Mouse (Mus musculus): ENCODE measurements around the gene Olfr1337. TPM values are rescaled to one million over a fixed set of nuclear protein-coding genes. Genes with fewer than 3 reads are reported as not detected.

The Olfr1337 gene
- polyA plus RNA-seq (2012; rRNA removed) = not detected in 2 replicates

GRCm38 (mm10) chr4:118782486-118782885 lies at the start of gene Olfr1337:
Gene Olfr1337, minus strand, starts transcription at chr4:118782586.

DNA sequence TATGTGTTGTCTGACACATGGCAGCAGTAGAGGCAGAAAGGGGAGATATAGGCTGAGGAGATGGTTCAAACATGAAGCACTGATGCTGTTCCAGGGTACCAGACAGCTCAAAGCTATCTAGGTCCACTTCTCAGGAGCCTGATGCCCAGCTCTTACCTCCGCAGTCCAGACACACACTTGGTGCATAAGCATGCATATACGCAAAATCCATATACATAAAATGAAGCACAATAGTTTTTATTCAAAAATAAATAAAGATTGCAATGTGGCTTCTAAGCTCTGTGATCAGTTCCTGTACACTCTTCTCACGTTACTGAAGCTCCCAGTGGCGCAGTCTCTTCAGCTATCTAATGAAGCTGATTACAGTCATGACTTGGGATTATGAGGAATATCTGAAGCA lies 27.5 kb upstream of the Olfr1337 start, which contains the start of gene Olfr1335:
Olfr1335 (minus strand) TSS at position 101 of the 400 bp plus-strand sequence.

GRCm38 (mm10) chr4:118758637-118759036 lies 23.7 kb downstream of the Olfr1337 start, which contains the start of gene Olfr1338:
Gene Olfr1338, minus strand, starts transcription at chr4:118758737.

GRCm38 (mm10) chr4:118731875-118732274 lies 50.5 kb downstream of the Olfr1337 start, which contains the start of gene Olfr1339:
Gene Olfr1339, plus strand, starts transcription at chr4:118732175.

Other genes with a start within 250 kb of the Olfr1337 start
- 0.99 and 1.0 TPM in 2 replicates for gene Tmem125, start 238.5 kb downstream of the Olfr1337 start, polyA plus RNA-seq (2012; rRNA removed)
- 0.53 and 0.67 TPM in 2 replicates for gene Cfap57, start 161.8 kb downstream of the Olfr1337 start, polyA plus RNA-seq (2012; rRNA removed)
- gene Ebna1bp2, start 161.8 kb downstream of the Olfr1337 start, polyA plus RNA-seq (2012; rRNA removed) = 60.5 and 62.5 TPM in 2 replicates
- not detected in 2 replicates for gene Olfr62, start 123.6 kb downstream of the Olfr1337 start, polyA plus RNA-seq (2012; rRNA removed)
- gene Olfr1342, start 89.8 kb downstream of the Olfr1337 start, polyA plus RNA-seq (2012; rRNA removed) = not detected in 2 replicates
- not detected in 2 replicates for gene Olfr1341, start 79.1 kb downstream of the Olfr1337 start, polyA plus RNA-seq (2012; rRNA removed)
- gene Olfr1340, start 62.4 kb downstream of the Olfr1337 start, polyA plus RNA-seq (2012; rRNA removed) = not detected in 2 replicates
- not detected in 2 replicates for gene Olfr1339, start 50.4 kb downstream of the Olfr1337 start, polyA plus RNA-seq (2012; rRNA removed)
- not detected in 2 replicates for gene Olfr1338, start 23.8 kb downstream of the Olfr1337 start, polyA plus RNA-seq (2012; rRNA removed)
- not detected in 2 replicates for gene Olfr1335, start 27.4 kb upstream of the Olfr1337 start, polyA plus RNA-seq (2012; rRNA removed)
- not detected in 2 replicates for gene Olfr1333, start 53.7 kb upstream of the Olfr1337 start, polyA plus RNA-seq (2012; rRNA removed)
- gene Olfr1331, start 82.1 kb upstream of the Olfr1337 start, polyA plus RNA-seq (2012; rRNA removed) = not detected in 2 replicates
- gene Olfr1330, start 106.0 kb upstream of the Olfr1337 start, polyA plus RNA-seq (2012; rRNA removed) = not detected in 2 replicates
- gene Olfr1329, start 134.9 kb upstream of the Olfr1337 start, polyA plus RNA-seq (2012; rRNA removed) = not detected in 2 replicates
- gene Olfr1328, start 156.0 kb upstream of the Olfr1337 start, polyA plus RNA-seq (2012; rRNA removed) = not detected in 2 replicates
- gene Lao1, start 179.0 kb upstream of the Olfr1337 start, polyA plus RNA-seq (2012; rRNA removed) = not detected in 2 replicates

All from liver, embryonic 14 days (tissue).